Mouse (Mus musculus) layer of hippocampus, adult 11-12 months (tissue): ENCODE measurements around the gene Osbpl8.
A peak's percentile ranks its signal among the peaks of the same experiment; 100 is the strongest.

Experiments
- DNase-seq: peaks from one replicate; pipeline ENCODE4 v3.0.0; 2022; ENCODE audit warnings: low spot score

The Osbpl8 gene

GRCm38 (mm10) chr10:111155065-111155464 lies 9.5 kb upstream of the Osbpl8 start:
- no peak for DNase-seq

GRCm38 (mm10) chr10:111155571-111155970 lies 9.0 kb upstream of the Osbpl8 start:
- no peak for DNase-seq

DNA sequence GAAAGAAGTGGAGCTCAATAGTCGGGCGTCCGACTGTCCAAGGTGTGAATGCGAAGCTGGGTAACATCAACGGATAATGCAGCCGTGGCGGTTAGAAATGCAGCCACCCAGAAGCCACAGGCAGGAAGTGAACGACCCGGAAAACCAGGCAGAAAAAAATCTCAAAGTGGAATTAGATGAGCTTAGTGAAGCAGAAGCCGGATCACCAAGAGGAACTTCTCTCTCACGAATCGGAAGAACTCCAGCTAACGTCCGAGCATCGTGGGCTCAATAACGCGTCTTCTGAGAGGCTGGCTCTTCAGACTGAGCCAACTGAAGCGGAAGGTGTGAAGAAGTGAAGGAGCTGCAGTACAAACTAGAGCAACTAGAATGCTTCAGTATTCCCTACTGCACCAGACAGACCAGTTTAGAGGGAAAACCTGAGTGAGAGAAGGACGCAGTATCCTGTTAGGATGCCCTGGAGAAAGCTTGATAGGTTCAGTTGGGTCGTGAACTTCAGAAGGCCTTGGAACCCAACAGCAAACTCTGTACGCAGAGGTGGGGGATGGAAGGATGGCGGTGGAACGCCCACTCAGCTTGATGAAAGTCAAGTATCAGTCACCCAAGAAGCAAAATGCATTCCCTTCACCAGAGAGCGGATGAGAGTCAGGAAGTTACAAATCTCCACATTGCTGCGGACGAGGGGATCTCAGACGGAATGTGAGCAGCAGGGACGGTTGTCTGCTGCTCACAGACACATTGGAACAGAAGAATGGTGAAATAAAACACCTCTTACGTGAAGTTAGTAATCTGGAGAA lies 8.0 kb upstream of the Osbpl8 start:
- DNase-seq, result no peak

GRCm38 (mm10) chr10:111157241-111157659 lies 7.3 kb upstream of the Osbpl8 start:
- DNase-seq, result no peak

DNA sequence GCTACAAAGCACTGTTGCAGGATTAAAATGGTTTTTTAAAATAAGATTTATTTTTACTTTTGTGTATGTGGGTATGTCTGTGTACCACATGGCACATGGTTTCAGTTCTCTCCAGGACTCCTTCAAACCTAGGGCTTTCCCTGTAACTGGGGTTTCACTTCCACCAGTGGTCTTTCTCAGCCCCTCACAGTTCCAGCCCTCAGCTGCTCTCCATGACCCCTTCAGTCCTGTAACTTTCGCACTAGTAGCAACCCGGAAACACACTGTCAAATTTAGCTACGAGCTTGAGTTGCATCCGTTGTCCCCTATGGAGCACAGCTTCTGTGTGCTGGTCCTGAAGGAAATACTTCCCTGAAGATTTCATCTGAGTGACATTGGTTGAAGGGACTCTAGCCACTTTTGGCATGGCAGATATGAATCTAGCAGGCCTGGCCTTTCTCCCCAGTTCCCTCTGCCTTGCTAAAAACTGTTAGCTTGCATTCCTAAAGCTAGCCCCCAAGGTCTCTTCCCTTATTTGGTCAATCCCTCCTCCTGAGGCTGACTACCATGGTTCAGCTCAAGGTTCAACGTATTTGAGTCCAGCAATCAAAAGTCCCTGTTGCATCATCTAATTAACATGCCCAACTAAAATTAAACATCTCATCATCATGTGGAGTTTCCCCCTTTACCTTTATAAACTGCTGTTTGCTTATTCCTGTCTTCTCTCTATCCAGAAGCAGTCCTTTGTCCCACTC lies 4.6 kb upstream of the Osbpl8 start:
- peak; percentile 23 for DNase-seq

DNA sequence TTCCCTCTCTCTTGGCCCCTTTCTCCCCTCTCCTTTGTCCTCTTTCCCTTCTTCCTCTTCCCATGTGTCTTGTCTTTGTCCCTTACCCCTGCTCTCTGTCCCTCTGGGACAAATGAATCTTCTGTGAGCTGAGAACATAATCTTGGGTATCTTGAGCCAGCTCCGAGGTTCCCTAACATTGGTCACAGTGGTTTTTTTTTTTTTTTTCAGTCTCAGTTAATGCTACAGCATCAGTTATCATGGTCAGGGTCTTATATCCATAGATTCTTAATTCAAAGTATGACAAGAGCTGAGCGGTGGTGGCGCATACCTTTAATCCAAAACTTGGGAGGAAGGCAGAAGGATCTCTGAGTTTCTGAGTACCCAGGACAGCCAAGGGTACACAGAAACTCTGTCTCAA lies 4.0 kb upstream of the Osbpl8 start:
- no peak for DNase-seq

DNA sequence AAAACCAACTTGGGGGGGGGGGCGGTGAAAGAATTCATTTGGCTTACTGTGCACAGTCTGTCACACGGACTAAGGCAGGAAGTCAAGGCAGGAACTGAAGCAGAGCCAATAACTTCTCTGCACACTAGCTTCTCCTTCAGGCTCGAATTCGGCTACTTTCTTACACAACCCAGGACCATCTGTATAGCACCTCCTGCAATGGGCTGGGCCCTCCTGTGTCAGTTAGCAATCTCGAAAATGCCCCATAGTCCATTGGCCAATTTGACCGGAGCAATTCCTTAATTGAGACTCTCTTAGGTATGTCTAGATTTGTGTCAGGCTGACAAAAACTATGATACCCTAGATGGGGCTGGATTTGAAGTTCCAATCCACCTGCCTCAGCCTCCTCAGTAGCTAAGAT lies 3.2 kb upstream of the Osbpl8 start:
- no peak for DNase-seq

- DNase-seq, result no peak
These were observed 1.5 kb upstream of the Osbpl8 start for GRCm38 (mm10) chr10:111163025-111163424.

GRCm38 (mm10) chr10:111163601-111164240 lies 831 bp upstream of the Osbpl8 start:
- DNase-seq, result no peak

DNA sequence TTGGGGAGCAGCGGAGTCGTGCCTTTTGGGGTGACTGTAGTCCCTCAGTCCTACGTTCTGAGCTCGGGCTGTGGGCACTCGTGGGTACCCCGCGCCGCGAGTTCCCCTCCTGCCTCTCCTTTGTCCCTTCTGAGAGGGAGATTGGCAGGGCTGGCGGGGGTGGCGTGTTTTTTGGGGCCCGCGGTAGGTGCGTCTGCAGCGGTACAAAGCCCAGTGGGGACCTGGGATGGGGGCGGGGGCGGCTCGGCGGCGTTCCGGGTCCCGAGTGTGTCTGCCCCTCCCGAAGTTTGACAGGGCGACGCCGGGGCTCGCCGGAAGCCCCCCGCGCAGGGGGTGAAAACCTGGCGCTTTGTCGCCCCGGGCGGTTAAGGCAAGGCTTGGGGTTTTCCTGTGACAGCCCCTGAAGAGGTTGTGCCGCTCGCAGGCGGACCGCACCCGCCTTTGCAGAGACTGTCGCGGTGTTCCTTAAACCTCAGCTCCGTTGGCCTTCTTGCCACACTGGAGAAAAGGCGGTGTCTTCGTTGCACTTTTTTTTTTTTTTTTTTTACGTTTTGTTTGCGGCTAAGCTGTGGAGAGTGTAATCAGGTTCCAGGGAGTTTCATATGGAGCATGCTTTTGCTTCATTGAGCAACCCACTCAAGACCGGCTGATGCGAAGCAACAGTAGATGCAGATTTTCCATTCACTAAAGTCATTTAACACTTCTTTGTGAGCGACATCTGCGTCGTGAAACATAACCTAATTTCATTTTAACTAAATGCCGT lies 848 bp downstream of the Osbpl8 start:
- no peak for DNase-seq

DNA sequence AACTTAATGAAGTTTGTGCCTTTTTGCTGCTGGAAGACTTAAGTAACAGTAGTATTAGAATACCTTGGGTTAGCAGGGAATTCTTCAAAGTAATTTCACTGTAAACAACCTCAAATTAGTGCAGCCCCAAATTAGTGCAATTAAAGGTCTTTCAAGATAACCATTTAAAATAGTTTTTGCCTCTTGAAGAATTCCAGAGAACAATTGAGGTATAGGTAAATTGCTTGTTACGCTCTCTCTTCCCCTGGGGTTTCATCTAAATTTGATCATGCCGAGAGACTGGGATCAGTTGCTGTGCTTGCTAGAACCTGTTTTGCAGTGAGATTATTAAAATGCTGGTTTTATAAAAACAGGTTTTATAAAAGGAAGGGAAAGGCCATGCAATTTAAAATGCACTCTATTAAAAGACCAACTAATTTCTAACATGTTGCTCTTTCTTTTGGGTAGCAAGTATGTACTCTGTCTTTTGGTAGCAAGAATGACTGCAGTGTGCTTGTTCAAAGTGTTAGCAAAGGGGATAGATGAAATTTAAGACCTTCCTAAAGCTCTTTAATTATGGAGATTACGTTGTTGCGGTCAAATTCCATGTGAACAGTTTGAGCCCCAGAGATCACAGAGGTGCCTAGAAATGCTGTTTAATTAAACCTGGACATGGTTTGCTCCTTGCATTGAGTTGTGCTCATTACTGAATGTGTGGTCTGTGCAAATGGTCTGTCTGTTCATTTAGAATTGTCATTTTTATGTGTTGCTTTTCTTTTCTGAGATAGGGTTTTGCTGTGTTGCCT lies 1.7 kb downstream of the Osbpl8 start:
- DNase-seq, result no peak

DNA sequence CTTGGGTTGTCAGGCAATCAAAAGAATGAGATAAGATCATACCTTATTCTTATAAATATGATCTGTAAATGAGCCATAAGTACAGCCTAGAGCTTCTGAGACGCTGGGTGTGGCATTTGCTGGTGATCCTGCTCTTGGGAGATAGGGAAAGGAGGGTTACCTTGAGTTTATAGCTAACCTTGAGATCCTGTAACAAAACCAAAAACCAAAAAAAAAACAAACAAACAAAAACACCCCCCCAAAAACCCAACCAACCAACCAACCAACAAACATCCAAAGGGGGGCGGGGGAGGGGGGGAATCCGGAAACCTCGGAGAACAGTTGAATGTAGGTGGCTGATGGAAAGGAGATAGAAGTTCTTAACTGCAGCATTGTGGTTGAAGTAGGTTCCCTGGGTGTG lies 2.9 kb downstream of the Osbpl8 start:
- DNase-seq, result no peak

- no peak for DNase-seq
These were observed 3.8 kb downstream of the Osbpl8 start for GRCm38 (mm10) chr10:111168305-111168704.

DNA sequence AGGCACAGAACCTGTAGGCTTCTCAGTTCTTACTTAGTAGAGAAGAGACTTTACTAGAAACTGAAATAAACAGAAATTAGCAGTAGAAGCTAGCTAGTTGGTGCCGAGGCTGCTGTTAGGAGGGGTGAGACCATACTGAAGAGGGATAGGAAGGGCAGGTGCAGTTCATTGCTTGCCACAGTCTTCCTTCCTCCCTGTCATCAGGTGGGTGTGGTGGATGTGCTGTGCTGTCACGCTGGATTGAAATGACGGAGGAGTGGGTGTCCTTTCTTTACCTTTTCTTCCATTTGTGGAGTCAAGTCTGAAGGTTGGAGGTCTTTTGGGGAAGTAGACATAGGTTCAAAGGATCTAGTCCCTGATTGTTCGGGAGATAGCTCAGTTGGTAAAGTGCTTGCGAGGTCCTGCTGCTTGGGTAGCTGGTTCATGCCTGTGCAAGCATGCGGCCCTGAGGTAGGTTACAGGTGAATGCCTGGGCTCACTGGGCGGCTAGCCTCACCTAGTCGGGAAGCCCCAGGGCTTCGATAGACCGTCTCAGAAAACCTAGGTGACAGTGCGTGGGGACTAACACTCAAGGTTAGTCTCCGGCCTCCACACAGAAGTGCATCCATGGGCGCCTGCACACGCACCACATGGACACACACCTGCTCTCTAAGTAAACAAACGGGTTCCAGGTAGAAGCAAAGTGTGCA lies 6.8 kb downstream of the Osbpl8 start:
- DNase-seq, result no peak

DNA sequence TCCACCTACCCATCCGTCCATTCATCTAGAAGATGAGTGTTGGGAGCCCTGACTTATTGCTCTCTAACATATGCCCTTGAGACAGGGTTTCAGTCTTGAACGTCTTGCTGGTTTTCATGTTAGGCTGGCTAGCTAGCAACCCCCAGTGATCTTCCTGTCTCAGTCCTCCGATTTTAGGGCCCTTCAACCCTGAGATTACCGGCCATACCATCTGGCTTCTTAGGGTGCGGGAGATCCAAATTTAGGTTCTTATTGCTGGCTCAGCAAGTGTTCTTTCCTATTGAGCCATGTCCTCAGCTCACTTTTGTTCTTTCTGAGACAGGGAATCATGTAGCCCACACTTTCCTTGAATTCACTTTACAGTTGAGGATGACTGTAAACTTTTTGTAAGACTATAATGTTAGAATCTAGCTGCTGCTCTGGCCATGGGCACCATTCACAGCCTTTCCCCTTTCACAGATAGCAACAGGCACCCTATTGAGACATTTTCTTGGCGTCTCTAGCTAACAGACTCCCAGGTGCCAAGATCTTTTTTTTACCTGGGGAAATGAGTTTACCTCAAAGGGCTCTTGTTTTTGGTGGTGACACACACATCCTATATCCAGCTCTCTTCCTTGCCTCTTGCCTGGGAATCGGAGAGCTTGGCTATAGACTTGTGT lies 9.2 kb downstream of the Osbpl8 start:
- DNase-seq, result no peak

DNA sequence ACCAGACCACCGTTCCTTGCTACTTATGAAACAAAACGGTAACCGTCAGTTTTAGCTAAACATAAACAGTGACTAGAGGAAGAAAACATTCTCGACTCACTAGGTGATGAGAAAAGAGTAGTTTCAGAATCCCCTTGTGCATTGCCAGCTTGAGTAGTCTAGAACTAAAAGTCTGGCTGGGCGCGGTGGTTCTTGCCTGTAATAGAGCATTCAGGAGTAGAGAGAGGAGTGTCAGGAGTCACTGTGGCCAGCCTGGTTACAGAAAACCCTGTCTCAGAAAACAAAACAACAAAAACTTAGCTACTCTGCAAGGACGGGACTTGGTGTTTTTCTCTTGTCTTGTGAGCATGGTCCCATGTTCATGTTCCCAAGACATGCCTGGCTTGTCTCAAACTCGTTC lies 12.8 kb downstream of the Osbpl8 start:
- DNase-seq, result no peak

DNA sequence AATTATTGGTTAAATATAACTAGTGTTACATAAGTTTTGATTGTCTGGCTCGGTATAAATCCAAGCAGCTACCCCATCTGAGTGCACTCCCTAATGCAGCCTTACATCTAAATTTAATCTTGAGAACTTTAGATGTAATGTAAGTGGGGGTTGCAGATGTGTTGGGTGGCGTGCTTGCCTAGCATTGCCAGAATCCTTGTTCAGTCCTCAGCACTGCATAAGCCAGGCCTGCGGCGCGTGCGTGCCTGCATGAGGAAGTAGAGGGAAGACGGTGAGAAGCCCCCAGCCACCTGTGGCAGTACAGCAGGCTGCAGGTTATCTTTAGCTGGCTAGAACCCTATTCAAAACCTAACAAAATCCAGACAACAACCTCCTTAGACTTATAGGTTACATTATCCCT lies 13.5 kb downstream of the Osbpl8 start:
- no peak for DNase-seq

GRCm38 (mm10) chr10:111180633-111181032 lies 16.1 kb downstream of the Osbpl8 start:
- DNase-seq, result no peak

DNA sequence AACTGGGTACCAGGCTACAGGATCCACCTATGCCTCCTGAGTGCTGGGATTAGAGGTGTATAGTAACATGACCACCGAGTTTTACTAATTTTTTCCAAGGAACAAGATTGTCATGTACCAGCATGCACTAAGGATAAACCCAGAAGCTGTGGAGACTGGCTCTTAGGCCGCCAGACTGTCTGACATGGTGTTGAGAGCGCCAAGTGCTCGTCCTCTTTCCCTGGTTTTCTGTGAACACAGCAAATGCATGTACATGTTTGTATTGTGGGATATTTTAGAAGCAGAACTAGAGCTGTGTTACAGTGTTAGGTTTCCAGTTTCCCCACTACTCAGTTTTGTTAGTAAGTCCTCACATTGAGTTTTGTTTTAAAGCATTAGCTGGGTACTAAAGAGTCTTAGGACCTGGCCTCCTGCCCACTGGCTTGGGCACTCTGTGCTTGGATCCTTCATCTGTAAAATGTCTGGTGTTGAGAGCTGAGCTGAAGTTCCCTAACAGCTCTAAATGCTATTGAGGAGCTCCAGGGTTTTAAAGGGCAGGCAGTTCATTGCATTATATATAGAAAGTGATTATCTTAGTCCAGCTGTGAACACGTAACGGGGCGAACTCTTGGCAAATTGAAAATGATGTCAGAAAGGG lies 19.2 kb downstream of the Osbpl8 start:
- no peak for DNase-seq
